ENCODE assay signal across 8 mouse cellular contexts in genomic region chr11:100848789-100849379, GRCm38 (mm10). TPM values are rescaled to one million over a fixed set of nuclear protein-coding genes. Genes with fewer than 3 reads are reported as not detected.
A peak's percentile ranks its signal among the peaks of the same experiment; 100 is the strongest.
DNase-seq lines count a peak whose midpoint lies in the region; ATAC-seq and TF ChIP-seq lines count a peak whose summit lies in the region.

No protein-coding gene starts in this region.

- peak overlapping the region; percentile 96; the same call in 1 of the 2 replicates for H3K27ac ChIP-seq in heart, postnatal 0 days (ENCODE audit: low read depth)
- H3K27ac ChIP-seq in bone marrow macrophage, adult 2 months (ENCODE audit: insufficient read depth, low read depth, low read length), result no peak overlapping the region
- H3K27ac ChIP-seq in hindbrain, embryonic 14.5 days, result no peak overlapping the region
- no peak overlapping the region for H3K27ac ChIP-seq in midbrain, embryonic 12.5 days (replicated peaks)

- H3K36me3 ChIP-seq in heart, postnatal 0 days (replicated peaks; ENCODE audit: control insufficient read depth, insufficient read depth, low read length), result no peaks in the 10 kb centered on the region
- no peaks in the 10 kb centered on the region for H3K36me3 ChIP-seq in hindbrain, embryonic 14.5 days (replicated peaks; ENCODE audit: control insufficient read depth, insufficient read depth)
- H3K36me3 ChIP-seq in midbrain, embryonic 12.5 days, result no peaks in the 10 kb centered on the region

- ATAC-seq in heart, postnatal 0 days (ENCODE audit: insufficient read depth, low read depth), result no peak
- no peak for ATAC-seq in hindbrain, embryonic 14.5 days (ENCODE audit: low FRiP score)
- ATAC-seq in midbrain, embryonic 12.5 days (ENCODE audit: low FRiP score, low read depth), result no peak

- peak overlapping the region; percentile 92 for H3K4me2 ChIP-seq in heart, postnatal 0 days (ENCODE audit: low read depth, low read length)
- H3K4me2 ChIP-seq in hindbrain, embryonic 14.5 days (replicated peaks), result peak overlapping the region; percentile 92
- peak overlapping the region; percentile 88 for H3K4me2 ChIP-seq in midbrain, embryonic 12.5 days (replicated peaks)

- H3K4me1 ChIP-seq in heart, postnatal 0 days (ENCODE audit: control insufficient read depth, insufficient read depth), result peaks cover 16% of the 10 kb centered on the region; the same call in 1 of the 2 replicates
- peaks cover 21% of the 10 kb centered on the region for H3K4me1 ChIP-seq in bone marrow macrophage, adult 2 months (ENCODE audit: control insufficient read depth, insufficient read depth, low read length)
- H3K4me1 ChIP-seq in hindbrain, embryonic 14.5 days (replicated peaks; ENCODE audit: control insufficient read depth, insufficient read depth, low read length), result peaks cover 27% of the 10 kb centered on the region
- peaks cover 19% of the 10 kb centered on the region for H3K4me1 ChIP-seq in midbrain, embryonic 12.5 days

- H3K27me3 ChIP-seq in heart, postnatal 0 days (ENCODE audit: control insufficient read depth, insufficient read depth, low read length), result no peaks in the 10 kb centered on the region
- H3K27me3 ChIP-seq in hindbrain, embryonic 14.5 days (ENCODE audit: control insufficient read depth, insufficient read depth, low read length), result no peaks in the 10 kb centered on the region
- H3K27me3 ChIP-seq in midbrain, embryonic 12.5 days, result peaks cover 22% of the 10 kb centered on the region

- peak overlapping the region; percentile 99; the same call in 1 of the 2 replicates for H3K9ac ChIP-seq in heart, postnatal 0 days (replicated peaks; ENCODE audit: low read depth, low read length)
- H3K9ac ChIP-seq in hindbrain, embryonic 14.5 days, result peak overlapping the region; percentile 95
- no peak overlapping the region for H3K9ac ChIP-seq in midbrain, embryonic 12.5 days (replicated peaks)

- no peaks in the 10 kb centered on the region for H3K9me3 ChIP-seq in heart, postnatal 0 days (replicated peaks; ENCODE audit: control insufficient read depth, low read length)
- no peaks in the 10 kb centered on the region for H3K9me3 ChIP-seq in hindbrain, embryonic 14.5 days (ENCODE audit: control insufficient read depth, low read length)
- no peaks in the 10 kb centered on the region for H3K9me3 ChIP-seq in midbrain, embryonic 12.5 days

- 33% methylated on average over 6 of the region's 6 CpGs for WGBS in heart, postnatal 0 days
- WGBS in hindbrain, embryonic 14.5 days, result 59% methylated on average over 6 of the region's 6 CpGs
- WGBS in midbrain, embryonic 12.5 days, result 67% methylated on average over 6 of the region's 6 CpGs

- TF ChIP-seq CTCF in heart, postnatal 0 days (IDR thresholded peaks at IDR 0.05; ENCODE audit: low read depth), result no peak
- TF ChIP-seq CTCF in bone marrow macrophage, adult 2 months (IDR thresholded peaks at IDR 0.05; ENCODE audit: low read depth, low read length), result no peak

- no peak for TF ChIP-seq POLR2A in bone marrow macrophage, adult 2 months (IDR thresholded peaks at IDR 0.05; ENCODE audit: borderline replicate concordance, low read depth, low read length)

- peak overlapping the region; percentile 100 for H3K4me3 ChIP-seq in heart, postnatal 0 days (ENCODE audit: low read depth, low read length)
- H3K4me3 ChIP-seq in bone marrow macrophage, adult 2 months (ENCODE audit: insufficient read depth, low read length), result peak overlapping the region; percentile 91; the same call in 1 of the 2 replicates
- peak overlapping the region; percentile 97 for H3K4me3 ChIP-seq in hindbrain, embryonic 14.5 days (replicated peaks; ENCODE audit: low read length)
- peak overlapping the region; percentile 93; the same call in 1 of the 2 replicates for H3K4me3 ChIP-seq in midbrain, embryonic 12.5 days

- intact Hi-C loops in heart, postnatal 36 days (cut with DNase I), result no loop called here

- no peak for DNase-seq in heart, postnatal 0 days (ENCODE audit: low spot score)
- no peak for DNase-seq in heart, postnatal 36 days
- no peak for DNase-seq in hindbrain, embryonic 14.5 days (ENCODE audit: low spot score)
- no peak for DNase-seq in kidney, postnatal 10 days
- no peak for DNase-seq in left cerebral cortex, adult 11 months (ENCODE audit: low spot score)
- DNase-seq in spleen, postnatal 14 days (ENCODE audit: low spot score in 2 of 2), result no peak

- TF ChIP-seq EP300 in heart, postnatal 0 days (IDR thresholded peaks at IDR 0.05; ENCODE audit: low read depth), result no peak

RNA-seq across cellular contexts. Expression of gene Stat5b, which starts 1.6 kb away (rescaled TPM):
- 29.2 and 48.2 TPM in 2 replicates for total RNA-seq in heart, postnatal 0 days (2014; rRNA removed; ENCODE audit: low replicate concordance)
- polyA plus RNA-seq in heart, postnatal 0 days (2015; fragmentation: Nextera tagmentation; extraction: Ambion mirVana), result 22.5 and 23.3 TPM in 2 replicates
- 10 to 100 TPM; 62.7 to 62.8 TPM for total RNA-seq in heart, postnatal 36 days (2021)
- 30.8 and 30.9 TPM in 2 replicates for polyA plus RNA-seq in bone marrow macrophage, adult 2 months (2012; ENCODE audit: insufficient read depth, insufficient read length, missing spikeins)
- 19.0 and 19.8 TPM in 2 replicates for polyA plus RNA-seq in hindbrain, embryonic 14.5 days (2014; fragmentation: Nextera tagmentation; extraction: Ambion mirVana)
- 18.8 and 19.4 TPM in 2 replicates for polyA plus RNA-seq in midbrain, embryonic 12.5 days (2016; fragmentation: Nextera tagmentation; extraction: Ambion mirVana)

RNA-seq across cellular contexts. Expression of gene Stat5a, which starts 10.3 kb away (rescaled TPM):
- total RNA-seq in heart, postnatal 0 days (2014; rRNA removed; ENCODE audit: low replicate concordance), result 12.6 and 21.3 TPM in 2 replicates
- polyA plus RNA-seq in heart, postnatal 0 days (2015; fragmentation: Nextera tagmentation; extraction: Ambion mirVana), result 9.6 and 11.7 TPM in 2 replicates
- 10 to 100 TPM; 19.8 to 24.1 TPM for total RNA-seq in heart, postnatal 36 days (2021)
- polyA plus RNA-seq in bone marrow macrophage, adult 2 months (2012; ENCODE audit: insufficient read depth, insufficient read length, missing spikeins), result 16.3 and 20.7 TPM in 2 replicates
- 1.4 and 1.7 TPM in 2 replicates for polyA plus RNA-seq in hindbrain, embryonic 14.5 days (2014; fragmentation: Nextera tagmentation; extraction: Ambion mirVana)
- polyA plus RNA-seq in midbrain, embryonic 12.5 days (2016; fragmentation: Nextera tagmentation; extraction: Ambion mirVana), result 1.5 and 1.8 TPM in 2 replicates
